Mouse (Mus musculus) testis, postnatal 10 days (tissue): Measurements from ENCODE around the gene Atf7ip2.

Source experiments
- DNase-seq: peaks from one replicate; pipeline ENCODE4 v3.0.0; 2021; ENCODE audit warnings: low spot score

The Atf7ip2 gene

DNA sequence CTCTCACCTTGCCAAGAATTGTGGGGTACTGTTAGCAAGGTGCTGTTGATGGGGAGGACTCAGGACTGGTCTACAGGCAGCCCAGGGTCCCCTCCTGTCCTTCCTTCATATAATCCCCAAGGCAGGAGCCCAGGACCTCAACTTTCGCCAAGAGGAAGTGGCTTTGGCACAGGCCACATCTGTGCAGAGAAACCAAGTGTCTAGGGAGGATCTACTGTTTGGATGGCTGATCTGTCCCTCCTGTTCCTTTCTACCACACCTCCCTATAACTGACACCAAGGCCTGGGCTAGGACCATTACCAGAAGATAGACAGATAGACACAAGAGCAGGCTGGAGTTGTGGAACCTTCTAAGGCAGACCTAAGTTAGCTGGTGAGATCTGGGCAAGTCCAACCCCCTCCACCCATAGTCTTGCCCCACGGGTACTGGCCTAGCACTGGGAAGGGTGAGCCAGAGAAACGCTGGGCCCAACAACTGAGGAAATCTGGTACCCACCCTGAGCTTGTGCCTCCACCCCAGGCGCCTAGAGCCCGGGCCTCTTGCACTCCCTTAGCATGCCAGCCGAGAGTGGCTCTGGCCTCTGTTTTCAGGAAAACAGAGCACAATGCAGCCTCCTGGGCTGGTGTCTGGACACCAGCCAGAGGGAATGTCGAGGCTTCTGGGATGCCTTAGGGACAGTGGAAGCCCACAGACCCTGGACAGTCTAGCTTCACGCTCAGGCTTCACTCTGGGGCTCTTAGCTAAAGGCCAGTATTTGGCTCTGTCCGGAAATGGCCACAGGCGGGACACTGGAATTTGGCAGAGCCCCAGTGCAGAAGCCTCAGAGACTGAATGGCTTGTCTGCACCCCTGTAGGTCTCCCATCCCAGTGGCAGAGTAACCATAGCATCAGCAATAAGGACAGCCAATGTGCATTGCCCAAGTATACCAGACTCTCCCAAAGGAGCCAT lies 105.5 kb downstream of the Atf7ip2 start:
- DNase-seq, result no peak

DNA sequence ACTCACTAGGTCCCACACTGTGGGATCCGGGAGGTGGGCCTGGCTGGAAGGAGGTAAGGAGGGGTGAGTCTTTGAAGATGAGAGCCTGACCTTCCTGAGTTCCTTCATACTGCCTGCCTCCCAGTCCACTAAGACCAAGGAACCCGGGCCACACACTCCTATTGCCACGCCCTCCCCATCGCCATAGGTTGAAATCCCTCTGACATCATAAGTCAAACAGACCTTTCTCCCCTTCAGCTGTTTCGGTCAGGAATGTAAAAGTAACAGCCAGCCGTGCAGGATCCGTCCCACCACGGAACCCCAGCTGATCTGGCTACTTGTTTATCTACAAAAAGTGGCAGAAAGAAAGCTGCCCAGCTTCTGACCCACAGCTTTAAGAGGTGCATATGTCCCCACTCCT lies 107.1 kb downstream of the Atf7ip2 start:
- DNase-seq, result no peak

DNA sequence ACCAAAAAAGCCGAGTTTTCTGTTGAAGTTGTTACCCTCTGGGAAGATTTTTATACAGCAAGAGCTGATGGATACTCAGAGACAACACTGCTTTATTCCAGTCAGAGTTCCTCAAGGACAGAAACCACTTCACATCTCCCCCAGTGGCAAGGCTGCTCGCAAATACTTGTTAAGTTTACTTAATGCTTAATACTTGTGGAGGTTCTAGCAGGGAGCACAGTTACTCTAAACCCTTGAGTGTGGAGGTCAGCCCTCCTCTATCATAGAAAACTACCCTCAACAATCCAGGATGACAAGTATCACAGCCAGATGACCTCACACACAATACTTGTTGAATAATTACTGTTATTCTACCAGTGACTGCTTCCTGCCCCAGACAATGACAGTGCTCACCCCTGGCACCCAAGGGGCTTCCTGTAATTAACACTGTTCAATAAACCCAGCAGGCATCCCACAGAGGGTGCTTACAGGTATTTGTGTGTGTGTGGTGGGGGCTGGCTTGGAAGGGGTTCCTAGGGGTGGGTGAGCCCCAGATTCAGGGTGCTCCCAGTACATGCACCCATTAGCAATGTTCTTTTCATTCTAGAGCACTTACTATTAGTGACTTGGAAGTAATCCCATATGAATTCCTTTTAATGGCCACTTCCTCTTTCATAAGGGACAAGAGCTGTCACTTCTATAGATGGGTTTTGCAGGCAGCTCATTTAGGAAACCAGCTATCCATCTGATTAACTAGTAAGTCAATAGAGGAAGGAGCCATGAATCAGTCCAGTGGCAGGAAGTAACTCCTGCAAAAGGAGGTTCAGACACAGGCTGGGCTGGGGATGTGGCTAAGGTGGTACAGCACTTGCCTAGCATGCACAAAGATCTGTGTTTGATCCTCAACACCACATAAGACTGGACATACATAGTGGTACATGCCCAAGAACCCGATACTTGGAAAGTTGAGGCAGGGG lies 108.0 kb downstream of the Atf7ip2 start:
- no peak for DNase-seq
